Mouse (Mus musculus) G1E-ER4 (cell line): ENCODE data around the gene Mycbp. TPM values are rescaled to one million over a fixed set of nuclear protein-coding genes. Genes with fewer than 3 reads are reported as not detected.

Source experiments
- GATA1 ChIP-seq: IDR thresholded peaks from one replicate; pipeline ENCODE4 v1.8.0; 2012; ENCODE audit warnings: low read length, inconsistent platforms
- polyA plus RNA-seq: library from polyadenylated mRNA; stranded (reverse); fragments of >175 nt; gene quantifications from 2 replicates; pipeline ENCODE4 v1.2.3, GENCODE M21; 2012

The Mycbp gene
- polyA plus RNA-seq, 1 experiment = 11.5 TPM

DNA sequence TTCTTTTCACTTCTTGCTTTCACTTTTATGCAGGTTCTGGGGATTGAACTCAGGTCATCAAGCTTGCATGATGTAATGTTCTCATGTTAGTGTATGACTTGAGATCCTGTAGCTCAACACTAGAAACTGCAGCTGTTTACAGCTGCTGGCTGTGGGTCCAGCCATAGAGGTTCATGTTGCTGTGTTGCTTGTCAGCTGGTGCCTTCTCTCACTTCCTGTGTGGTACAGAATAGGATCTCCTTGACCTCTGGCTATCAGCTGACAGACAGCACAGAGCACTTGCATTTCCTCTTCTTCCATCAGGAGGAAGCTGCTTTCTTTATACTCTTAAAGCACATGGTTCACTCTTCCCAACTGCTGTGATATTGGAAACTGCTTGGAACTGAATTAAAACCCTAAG is 23.3 kb downstream of the Mycbp start:
- TF ChIP-seq GATA1 = no peak

DNA sequence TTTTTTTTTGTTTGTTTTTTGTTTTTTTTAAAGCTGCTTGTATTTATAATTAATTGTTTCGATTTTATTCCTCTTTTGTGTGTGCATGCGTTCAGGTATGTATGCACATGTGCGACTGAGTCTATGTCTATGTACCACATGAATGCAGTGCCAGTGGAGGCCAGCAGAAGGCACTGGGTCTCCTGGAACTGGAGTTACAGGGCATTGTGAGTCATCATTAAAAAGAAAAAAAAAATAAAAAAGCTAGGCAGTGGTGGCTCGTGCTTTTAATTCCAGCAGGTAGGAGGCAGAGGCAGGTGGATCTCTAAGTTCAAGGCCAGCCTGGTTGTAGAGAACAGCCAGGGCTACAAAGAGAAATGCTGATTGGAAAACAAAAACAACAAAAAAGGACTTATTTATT is 25.4 kb downstream of the Mycbp start:
- no peak for TF ChIP-seq GATA1

DNA sequence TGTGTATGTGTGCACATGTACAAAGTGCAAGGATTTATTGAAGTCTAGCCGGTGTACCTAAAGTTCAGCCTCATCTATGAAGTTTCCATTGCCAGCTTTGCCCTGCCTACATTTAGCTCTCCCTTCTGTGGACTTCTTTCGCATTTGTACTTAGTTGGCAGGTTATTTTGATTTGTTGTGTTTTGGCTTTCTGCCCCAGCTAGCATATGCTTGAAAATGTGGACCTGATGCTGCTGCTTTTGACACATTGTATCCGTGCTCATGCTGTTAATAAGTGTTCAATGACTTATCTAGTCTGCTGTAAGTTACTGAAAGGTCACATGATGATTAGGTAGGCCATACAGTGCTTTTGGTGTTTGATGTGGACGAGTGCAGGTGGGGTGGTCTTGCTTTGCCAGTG is 29.7 kb downstream of the Mycbp start:
- TF ChIP-seq GATA1 = no peak

DNA sequence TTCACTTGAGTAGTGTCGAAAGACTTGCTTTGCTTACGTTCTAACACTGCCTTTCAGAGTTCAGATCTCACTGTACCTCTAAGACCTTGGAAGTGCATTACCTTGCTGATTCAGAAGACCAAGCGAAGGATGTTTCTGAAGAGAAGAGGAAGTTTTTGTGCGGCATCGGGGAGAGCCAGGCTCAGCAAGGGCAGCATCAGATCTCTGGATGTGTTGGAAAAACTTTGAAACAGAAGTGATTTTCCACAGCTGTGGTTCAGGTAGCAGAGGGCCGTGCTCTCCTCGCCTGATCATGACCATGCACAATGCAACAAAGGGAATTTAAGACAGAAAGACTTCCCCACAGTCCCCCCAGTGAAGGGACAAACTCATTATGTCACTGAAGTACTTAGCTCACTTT is 31.4 kb downstream of the Mycbp start:
- TF ChIP-seq GATA1 = no peak

DNA sequence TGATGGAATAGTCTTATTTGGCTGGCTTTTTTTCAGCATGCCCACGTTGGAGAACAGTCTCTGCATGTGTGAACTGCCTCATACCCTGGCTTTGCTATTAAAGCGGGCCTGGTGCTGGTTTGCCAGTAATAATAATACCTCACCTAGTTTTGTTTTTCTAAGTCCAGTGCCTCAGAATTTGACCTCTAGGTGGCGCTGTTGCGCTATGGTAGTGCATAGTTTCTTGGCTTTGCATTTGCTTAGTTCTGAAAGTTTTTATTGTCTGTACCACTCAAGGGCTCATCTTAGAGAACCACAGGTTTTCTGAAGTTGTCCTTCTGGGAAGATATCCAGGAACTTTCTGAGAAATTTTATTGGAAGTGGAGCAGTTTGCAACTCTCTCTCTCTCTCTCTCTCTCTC is 35.2 kb downstream of the Mycbp start:
- TF ChIP-seq GATA1 = no peak

DNA sequence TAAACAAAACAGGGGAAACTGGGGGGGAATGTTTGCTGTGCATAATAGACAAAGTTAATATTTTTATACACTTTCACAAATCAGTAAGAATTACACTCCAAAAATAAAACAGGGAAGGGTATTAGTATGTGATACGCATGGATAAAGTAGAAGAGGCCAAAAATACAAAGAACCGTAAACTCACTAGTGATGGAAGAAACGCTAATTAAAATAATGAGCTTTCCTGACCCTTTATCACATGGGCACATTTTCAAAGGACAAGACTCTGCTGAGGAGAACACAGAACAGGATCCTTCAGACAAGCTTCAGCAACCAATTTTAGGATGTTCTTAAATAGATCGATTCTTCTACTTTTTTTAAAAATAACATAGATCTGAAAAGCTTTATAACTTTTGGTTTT is 42.1 kb downstream of the Mycbp start:
- TF ChIP-seq GATA1 = no peak

DNA sequence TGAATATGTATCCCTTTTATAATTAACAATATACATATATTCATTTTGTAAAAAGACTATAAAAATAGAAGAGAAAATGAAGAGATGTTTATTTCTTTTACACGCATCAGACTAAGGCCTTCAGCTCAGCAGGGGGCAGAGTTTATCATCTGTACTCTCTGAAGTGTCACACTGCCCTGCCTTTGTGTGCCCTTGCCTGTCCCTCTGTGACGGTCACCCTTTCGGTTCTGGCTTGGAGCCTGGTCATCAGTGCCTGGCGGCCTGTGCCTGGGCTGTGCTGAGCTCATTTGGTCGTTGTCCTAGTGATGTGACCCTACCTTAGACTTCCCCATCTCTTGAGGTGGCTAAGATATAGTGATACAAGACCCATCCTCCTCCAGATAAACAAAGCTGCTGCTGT is 42.5 kb downstream of the Mycbp start:
- no peak for TF ChIP-seq GATA1

DNA sequence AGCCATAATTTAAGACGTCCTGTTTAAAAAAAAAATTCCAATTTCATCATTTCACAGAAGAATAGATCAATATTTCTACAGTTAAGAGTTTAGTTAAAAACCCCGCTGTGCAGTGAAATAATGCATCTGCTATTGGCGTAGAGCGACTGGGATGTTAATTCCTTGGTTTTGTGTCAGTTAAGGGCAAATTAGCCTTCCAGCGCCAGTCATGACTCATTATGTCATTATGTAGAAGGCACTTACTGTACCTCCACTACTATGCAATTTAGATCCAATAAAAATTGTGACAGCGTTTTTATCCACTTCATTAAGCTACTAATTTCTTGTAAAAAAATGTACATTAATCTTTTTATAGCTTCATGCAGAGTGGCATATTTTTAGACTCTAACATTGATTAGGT is 44.3 kb downstream of the Mycbp start:
- no peak for TF ChIP-seq GATA1

DNA sequence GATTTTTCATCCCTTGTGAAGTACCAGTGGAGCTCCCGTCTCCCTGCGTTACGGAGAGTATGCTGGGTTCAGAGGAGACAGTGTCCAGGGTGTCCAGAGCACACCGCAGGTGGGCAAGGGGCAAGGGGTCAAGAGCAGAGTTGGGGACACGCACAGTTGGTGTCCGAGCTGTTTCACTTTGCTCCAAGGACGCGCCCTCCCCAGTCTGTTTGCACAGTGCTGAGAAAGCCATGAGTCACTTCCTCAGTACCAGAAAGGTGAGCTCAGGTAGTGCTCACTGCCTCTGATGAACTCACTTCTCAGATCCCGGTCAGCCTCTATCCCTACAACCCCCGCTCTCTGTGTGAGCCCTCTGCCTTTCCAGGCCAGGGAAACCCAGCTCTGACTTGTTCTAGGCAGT is 45.0 kb downstream of the Mycbp start:
- no peak for TF ChIP-seq GATA1

DNA sequence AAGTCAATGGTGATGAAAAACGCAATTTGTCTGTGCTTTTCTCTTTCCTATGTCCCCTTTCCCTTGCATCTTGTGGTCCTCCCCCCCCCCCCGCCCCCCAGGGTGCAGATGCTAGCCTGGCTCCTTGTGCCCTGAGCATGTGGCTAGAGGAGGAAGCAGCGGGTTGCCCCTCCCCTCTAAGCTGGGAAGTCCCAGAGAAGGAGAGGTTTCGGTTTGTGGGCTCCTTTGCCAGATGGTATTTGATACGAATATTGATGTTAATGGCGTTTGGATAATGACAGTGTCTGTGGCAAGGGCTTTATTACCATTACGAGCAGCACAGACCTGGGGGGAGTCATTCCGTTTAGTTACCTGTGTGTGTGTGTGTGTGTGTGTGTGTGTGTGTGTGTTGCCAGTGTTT is 47.4 kb downstream of the Mycbp start:
- no peak for TF ChIP-seq GATA1

DNA sequence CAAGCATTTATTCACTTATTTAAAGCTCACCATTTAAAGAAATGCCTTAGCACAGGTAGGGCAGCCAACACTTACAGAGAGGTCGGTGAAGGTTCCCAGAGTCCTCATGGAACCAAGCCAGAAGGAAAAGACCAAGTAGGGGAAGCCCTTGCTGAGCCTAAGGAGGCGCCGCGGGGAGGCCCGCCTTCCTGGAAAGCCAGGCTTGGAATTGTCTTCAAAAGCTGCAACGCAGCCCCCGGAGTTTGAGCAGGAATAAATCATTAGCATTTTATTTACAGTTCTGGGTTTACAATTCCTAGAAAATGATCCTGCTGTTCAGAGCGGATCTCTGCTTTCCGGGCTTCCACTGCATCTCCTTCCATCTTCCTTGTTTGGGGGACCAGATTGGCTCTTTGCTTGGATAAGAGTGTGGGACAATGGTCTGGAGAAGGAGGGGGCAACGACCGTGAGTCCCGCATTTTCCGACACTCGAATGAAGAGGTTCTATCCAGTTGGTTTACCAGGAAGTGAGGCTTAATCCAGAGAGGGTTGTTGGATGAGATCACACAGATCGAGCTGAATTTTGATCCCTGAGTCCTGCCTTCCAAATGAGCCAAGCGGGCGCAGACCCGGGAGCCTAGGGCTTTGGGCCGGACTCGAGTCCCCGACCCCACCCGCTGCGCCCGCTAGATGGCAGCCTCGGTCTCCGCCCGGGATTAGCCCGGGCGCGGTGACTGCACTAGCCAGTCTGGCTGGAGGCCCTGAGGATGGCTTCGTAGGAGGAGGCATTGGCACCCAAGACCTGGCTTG is 52.3 kb downstream of the Mycbp start:
- TF ChIP-seq GATA1 = no peak

DNA sequence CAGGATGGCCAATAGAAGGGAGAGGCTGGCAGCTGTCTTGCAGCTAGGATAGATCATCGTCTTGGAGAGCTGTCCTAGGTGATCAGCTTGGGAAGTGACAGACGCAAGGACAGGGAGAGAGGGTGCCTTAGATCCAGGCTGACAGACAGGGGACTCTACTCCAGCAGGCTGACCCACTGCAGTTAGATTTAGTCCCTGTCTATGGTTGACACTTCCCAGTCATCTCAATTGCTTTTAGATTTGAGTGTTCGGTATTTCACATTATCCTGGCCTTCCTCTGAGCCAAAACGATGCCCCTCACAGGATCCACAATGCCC is 52.8 kb downstream of the Mycbp start:
- no peak for TF ChIP-seq GATA1

DNA sequence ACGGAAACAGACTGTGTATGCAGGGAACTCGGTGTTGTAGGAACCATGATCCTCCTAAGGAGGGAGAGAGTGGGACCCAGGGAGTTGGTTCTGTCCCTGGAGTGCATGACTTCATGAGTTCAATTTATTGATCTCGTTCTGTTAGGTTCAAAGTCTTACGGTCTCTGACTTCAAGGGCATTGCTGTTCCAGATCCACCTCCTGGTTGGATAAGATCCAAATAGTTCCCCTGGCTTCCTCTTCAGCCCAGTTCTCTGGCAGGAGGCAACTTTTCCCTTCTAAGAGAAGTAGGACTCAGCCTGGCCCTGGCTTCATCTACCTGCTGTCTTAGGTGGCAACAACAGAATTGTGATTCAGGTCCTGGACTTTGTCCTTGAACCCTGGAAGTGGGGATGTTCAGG is 53.3 kb downstream of the Mycbp start:
- TF ChIP-seq GATA1 = no peak

DNA sequence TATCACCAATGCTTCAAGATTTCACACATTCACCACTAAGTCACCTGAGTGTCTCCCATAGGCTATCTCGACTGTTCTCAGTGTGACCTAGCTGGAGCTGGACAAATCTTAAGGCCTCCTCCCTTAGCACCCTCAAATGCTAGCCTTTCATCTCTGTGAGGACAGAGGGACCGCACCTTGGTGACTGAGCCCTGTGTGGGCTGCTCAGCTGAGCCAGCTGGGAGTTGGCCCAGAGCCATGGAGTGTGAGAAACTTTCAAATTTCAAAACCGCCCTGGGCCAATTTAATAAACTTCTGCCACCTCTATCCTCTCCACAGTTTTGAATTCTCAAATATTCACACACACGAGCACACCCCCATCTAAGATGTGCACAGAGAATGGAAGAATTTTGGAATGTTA is 56.3 kb downstream of the Mycbp start:
- TF ChIP-seq GATA1 = no peak

Other genes with a start within 250 kb of the Mycbp start
- gene Macf1, start 220.5 kb upstream of the Mycbp start, polyA plus RNA-seq = 55.0 and 55.4 TPM in 2 replicates
- 109 and 129 TPM in 2 replicates for gene Ndufs5, start 186.6 kb upstream of the Mycbp start, polyA plus RNA-seq
- 201 and 281 TPM in 2 replicates for gene Akirin1, start 154.5 kb upstream of the Mycbp start, polyA plus RNA-seq
- not detected in 2 replicates for gene Rhbdl2, start 117.0 kb upstream of the Mycbp start, polyA plus RNA-seq
- not detected in 2 replicates for gene 4933427I04Rik, start 45.2 kb upstream of the Mycbp start, polyA plus RNA-seq
- gene Rragc, start 12.6 kb downstream of the Mycbp start, polyA plus RNA-seq = 25.2 and 31.9 TPM in 2 replicates
- 0.32 TPM in 1 of 2 replicates, not detected in the other for gene 4930535I16Rik, start 13.2 kb downstream of the Mycbp start, polyA plus RNA-seq